Mouse (Mus musculus): ENCODE results near the gene Dolpp1. TPM values are rescaled to one million over a fixed set of nuclear protein-coding genes. Genes with fewer than 3 reads are reported as not detected.
A peak's percentile ranks its signal among the peaks of the same experiment; 100 is the strongest.

Gene Dolpp1
- total RNA-seq, 2 experiments from 2014 or later = 7.6 to 8.8 TPM

- DNase-seq = no peak
- intact Hi-C loops (cut with DNase I) = no loop called here
These were observed 16.2 kb upstream of the Dolpp1 start for GRCm38 (mm10) chr2:30375893-30376292.

GRCm38 (mm10) chr2:30377721-30378120, 14.3 kb upstream of the Dolpp1 start:
- DNase-seq = no peak
- intact Hi-C loops (cut with DNase I) = no loop called here

- intact Hi-C loops (cut with DNase I) = no loop called here
- no peak for DNase-seq
These were observed 12.7 kb upstream of the Dolpp1 start for GRCm38 (mm10) chr2:30379307-30379706.

- intact Hi-C loops (cut with DNase I) = no loop called here
- peak in 1 of 2 experiments; percentile 22 for DNase-seq
These were observed 11.3 kb upstream of the Dolpp1 start for GRCm38 (mm10) chr2:30380564-30381376.

DNA sequence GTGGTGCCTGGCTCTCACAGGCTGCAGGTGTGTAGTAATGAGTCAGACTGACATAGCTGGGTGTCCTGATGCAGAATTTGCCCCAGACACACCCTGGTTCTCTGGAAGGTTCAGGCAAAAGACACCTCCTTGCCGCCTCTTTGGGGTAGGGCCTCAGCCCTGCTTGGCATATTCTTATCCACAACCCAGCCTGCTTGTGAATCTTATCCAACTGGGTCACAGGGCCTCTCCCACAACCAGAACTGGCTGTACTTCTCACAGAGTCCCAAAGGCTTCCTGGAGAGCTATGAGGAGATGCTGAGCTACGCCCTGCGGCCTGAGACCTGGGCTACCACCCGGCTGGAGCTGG, 10.7 kb upstream of the Dolpp1 start:
- intact Hi-C loops (cut with DNase I) = no loop called here
- DNase-seq = peak in 1 of 2 experiments; percentile 49

- no peak for DNase-seq
- intact Hi-C loops (cut with DNase I) = no loop called here
These were observed 7.2 kb upstream of the Dolpp1 start for GRCm38 (mm10) chr2:30384814-30385213.

DNA sequence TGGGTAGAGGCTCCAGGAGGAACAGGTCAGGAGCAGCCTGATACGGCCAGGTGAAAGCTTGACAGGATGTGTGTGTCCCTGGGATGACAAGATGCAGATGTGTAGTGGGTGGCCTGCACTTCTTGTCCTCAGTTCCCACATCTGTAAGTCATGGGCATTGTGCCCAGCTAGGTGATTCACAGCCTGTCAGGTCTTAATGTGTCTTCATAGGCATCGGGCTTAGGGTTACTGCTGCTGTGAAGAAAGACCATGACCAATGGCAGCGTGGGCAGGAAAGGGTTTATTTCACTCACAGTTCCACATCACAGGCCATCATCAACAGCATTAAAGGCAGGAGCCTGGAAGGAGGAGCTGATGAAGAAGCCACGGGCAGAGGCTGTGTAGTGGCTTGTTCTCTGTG, 6.5 kb upstream of the Dolpp1 start:
- DNase-seq = no peak
- intact Hi-C loops (cut with DNase I) = no loop called here

- no peak for DNase-seq
- intact Hi-C loops (cut with DNase I) = no loop called here
These were observed 5.1 kb upstream of the Dolpp1 start for GRCm38 (mm10) chr2:30386913-30387312.

DNA sequence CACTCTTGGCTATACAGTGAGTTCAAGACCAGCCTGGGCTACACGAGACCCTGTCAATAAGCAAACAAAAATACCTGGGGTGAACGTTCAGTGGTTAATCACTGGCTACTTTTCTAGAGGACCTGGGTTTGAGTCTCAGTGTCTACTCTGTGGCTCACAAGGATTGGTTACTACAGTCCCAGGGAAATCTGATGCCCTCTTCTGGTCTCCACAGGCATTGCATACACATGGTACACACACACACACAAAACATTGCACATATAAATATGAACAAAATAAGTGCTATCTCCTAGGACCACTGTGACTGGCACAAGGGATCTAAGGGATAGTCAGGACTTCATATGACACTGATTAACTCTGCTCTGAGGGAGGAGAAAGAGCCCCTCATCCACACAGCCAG, 3.1 kb upstream of the Dolpp1 start:
- intact Hi-C loops (cut with DNase I) = no loop called here
- DNase-seq = no peak

DNA sequence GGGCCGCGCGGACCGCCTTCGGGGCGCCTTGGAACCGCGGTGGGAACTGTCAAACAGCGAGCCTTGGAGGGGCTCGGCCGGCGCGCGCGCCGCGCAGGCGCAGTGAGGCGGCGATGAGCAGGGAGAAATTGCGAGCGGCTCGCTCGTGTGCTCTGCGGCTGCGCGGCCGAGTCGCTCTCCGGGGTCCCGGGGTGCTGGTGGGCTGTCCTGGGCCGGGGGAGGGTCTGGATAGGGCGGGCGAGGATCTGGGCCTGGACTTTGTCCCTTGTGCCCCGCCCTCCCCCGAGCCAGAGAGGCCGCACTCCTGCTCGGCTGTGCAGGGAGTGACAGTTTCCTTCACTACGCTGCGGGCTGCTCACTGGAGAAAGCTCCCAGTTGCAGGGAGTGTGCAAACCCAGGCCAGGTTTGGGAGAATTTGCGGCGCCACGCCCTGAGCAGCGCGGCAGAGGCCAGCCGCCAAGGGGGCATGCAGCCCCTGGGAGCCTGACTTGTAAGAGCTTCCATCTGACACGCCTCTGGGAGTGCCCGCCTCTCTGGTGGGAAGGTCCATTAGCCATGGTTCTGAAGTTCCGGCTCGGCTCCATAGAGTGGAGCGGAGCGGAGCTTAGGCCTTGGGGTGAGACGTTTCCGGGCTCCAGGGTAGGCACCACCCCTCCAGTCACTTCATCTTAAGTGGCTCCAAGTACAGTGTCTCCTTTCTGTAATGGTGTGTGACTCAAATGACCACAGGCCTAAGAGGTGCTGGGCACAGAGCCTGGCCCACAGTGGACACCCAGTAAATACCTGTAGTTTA, 719 bp downstream of the Dolpp1 start:
- intact Hi-C loops (cut with DNase I) = no loop called here
- peak; percentile 72 to 83 for DNase-seq

- no peak for DNase-seq
- intact Hi-C loops (cut with DNase I) = no loop called here
These were observed 1.3 kb downstream of the Dolpp1 start for GRCm38 (mm10) chr2:30393370-30393656.

GRCm38 (mm10) chr2:30395757-30396156, 3.7 kb downstream of the Dolpp1 start:
- no peak for DNase-seq

GRCm38 (mm10) chr2:30396246-30396645, 4.2 kb downstream of the Dolpp1 start:
- no peak for DNase-seq
- intact Hi-C loops (cut with DNase I) = no loop called here

More at GRCm38 (mm10) chr2:30395757-30396156, 3.7 kb downstream of the Dolpp1 start:
- intact Hi-C loops (cut with DNase I) = no loop called here

- intact Hi-C loops (cut with DNase I) = no loop called here
- DNase-seq = no peak
These were observed 6.0 kb downstream of the Dolpp1 start for GRCm38 (mm10) chr2:30397986-30398512.

DNA sequence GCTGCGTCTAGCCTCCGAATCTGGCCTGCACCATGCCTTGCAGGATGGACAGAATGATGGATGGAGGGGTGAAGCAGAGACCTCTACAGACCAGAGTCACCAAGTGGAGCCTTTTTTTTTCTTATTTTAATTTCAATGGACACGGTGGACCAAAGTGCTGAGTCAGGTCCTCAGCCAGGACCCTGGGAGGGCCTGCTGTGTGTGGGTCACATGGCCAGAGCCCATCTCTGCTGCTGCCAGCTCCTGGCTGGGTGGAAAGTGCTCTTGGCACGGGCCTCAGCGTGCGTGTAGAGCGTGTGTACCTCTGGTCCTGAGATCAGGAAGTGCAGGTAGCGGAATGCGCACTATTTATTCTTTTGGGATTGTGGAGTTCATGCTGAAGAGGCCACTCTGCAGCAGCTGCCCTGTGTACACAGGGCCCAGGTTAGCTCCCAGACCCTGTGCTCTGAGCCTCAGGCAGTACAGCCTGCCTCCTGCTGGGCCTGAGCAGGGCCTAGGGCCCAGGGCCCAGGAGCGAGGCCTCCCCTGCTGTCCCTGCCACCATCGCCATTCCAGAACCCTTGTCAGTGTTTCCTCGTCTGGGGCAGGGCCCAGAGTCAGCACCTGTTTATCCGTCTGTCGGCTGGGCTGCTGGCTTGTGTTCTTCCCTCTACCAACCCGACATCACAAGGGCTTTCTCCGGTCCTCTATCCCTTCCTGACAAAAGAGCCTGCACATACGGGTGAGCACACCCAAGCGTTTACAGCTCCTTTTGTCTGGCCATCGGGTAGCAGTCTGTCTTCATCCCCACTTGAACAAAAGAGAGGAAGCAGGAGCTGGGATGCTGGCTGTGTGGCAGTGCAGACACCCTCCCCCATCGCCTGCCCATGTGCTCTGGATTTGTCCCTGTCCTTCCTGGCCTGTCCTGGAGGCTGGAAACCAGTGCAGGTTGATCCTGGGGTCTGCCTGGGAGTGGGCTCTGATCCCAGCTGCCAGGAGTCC, 7.4 kb downstream of the Dolpp1 start:
- intact Hi-C loops (cut with DNase I) = no loop called here
- DNase-seq = no peak

- no peak for DNase-seq
- intact Hi-C loops (cut with DNase I) = no loop called here
These were observed 9.5 kb downstream of the Dolpp1 start for GRCm38 (mm10) chr2:30401581-30401980.

GRCm38 (mm10) chr2:30402351-30402826, 10.3 kb downstream of the Dolpp1 start:
- intact Hi-C loops (cut with DNase I) = no loop called here
- peak in 1 of 2 experiments; percentile 43 for DNase-seq

GRCm38 (mm10) chr2:30402843-30403242, 10.8 kb downstream of the Dolpp1 start:
- intact Hi-C loops (cut with DNase I) = no loop called here
- no peak for DNase-seq

GRCm38 (mm10) chr2:30403870-30404269, 11.8 kb downstream of the Dolpp1 start:
- intact Hi-C loops (cut with DNase I) = no loop called here
- DNase-seq = no peak

DNA sequence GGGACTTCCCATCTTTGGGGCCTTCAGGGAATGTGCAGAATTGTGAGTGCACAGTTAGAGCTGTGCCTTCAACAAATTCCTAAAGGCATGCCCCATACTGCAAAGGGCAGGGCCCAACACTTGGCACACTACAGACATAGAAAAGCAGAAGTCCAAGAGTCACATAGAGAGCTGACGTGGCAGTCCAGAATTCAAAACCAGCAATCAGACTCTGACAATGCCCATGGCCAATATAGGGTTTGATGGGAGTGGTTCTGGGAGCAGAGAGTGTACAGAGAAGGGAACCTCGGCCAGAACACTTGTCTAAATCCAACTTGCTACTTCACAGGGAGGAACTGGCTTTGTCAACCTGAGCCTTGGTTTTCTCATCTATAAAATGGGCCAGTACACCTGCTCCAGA, 15.2 kb downstream of the Dolpp1 start:
- DNase-seq = no peak
- intact Hi-C loops (cut with DNase I) = no loop called here

DNA sequence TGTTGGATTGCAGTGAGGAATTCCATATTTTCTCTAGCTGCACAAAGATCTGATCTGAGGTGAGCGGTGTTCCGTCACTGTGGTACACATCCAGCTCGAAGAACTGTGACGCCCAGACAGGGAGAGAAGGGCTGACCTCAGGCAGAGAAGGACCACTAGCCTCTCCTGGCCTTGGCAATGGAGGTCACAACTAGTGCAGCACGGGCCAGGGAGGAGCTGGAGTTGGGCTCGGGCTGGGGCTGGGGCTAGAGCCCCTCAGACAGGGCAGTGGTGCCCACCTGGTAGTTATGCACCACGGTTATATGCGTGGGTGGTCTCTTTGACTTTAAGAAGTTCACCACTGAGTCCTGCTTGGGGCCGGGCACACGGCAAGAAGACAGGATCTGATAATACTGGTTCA, 15.7 kb downstream of the Dolpp1 start:
- intact Hi-C loops (cut with DNase I) = no loop called here
- no peak for DNase-seq

Measured in heart, postnatal 36 days (tissue).